Mouse (Mus musculus) lung, postnatal 25 days (tissue): ENCODE measurements around the gene Kif1b.

Experiments used
- DNase-seq: peaks from one replicate; pipeline ENCODE4 v3.0.0; 2022; ENCODE audit warnings: low spot score

Gene Kif1b

DNA sequence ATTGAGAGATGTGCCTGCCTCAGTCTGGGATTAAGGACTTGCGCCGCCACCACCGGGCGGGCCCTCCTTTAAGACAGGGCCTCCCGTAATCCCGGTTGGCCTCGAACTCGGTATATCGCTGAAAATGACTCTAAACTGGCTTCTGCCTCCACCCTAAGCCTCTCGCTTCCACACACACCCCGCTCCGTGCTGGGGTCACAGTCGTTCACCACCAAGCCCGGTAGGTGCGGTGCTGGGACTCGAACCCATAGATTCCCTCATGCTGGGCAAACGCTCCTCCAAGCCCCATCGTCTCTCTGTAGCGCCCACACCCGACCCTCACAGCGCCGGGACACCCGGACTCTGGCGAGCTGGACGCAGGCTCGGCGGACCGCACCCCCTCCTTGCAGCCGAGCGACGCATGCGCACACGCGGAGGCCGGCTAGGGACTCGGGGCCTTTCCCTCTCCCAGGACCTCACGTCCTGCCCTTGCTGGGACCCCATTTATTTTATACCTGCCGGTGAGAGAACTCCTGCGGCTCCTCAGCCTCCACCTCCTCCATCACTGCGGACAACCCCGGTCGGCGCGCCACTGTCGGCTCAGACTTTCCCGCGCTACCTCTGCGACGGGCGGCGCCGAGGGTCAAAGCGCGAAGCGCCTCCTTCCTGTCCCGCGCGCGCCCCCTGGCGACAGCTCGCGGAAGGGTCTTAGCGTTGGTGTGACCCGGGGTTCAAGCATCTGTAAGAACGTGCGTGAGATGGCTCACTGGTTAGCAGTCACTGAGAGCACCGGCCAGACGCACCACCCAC, 170.3 kb downstream of the Kif1b start, which contains the start of gene Cenps:
Gene Cenps (minus strand): TSS at position 648 of the 789 bp plus-strand sequence.
- DNase-seq: peak; percentile 83

- DNase-seq: no peak
Measured at GRCm38 (mm10) chr4:149136116-149136850, 171.2 kb downstream of the Kif1b start.

DNA sequence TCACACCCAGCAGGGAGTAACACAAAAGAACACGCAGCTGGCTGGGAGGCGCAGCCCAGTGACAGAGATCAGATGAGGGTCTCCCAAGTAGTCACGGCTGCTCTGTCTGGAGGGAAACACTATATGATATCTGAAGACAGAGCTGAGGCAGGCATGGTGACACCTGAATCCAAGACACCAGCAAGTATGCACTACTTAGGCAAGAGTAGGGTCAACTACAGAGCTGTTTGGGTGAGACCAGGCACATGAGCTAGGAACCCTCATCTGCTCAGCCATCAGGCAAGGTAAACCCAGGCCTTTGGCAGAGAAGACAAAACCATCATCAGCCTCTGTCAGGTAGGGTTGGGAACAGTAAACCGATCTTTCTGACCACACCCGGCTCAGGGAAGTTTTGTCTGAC, 174.1 kb downstream of the Kif1b start:
- no peak for DNase-seq

DNA sequence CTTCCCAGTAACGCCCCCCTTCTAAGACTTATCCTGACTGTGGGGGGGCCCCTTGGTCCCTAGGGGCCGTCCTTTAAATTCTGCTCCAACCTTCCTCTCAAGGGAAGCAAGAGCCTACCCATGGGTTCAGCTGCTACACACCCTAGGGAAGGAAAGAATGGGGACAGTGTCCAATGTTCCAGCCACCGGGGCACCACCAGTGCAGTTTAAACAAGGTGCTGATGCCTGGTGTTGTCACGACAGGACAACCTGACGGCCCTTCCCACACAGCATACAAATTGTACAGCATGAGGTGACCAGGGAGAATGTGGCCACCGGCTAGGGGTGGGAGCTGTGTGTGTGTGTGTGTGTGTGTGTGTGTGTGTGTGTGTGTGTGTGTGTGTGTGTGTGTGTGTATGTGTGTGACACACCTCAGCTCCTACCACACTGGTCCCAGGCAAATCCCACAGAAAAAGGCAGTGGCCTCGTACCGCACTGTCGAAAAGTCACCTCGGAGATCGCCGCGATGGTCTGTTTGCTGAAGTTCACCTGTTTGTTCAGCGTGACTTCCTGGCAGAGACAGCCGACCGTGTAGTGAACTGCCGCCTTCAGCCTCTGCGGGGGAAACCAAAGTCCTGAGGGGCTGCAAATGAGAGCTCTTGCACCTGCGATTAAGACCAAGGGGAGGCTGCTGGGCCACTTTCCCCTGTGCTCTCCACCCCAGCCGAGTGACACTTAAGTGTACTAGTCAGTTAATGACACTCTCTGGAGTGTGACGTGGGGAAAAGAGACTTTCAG, 175.5 kb downstream of the Kif1b start:
- peak; percentile 17 for DNase-seq

GRCm38 (mm10) chr4:149131021-149131752, 176.3 kb downstream of the Kif1b start:
- no peak for DNase-seq

DNA sequence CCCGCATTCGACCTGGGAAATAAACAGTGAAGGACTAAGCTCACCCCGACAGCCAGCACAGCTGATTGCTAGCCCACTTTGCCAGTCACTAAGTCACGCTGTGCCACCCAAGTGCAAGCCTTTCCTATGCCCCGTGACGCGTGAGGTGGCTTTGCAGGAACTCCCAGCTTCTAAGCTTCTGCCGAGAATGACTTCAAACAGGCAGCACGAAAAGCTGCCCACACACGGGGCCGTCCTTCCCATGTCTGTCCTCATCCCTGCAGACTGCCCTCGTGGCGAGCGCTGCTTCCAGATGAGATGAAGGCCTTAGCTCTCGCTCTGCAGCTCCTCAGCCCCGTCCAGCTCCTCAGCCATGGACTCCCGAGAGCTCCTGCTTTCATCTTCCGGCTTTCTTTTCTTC, 179.0 kb downstream of the Kif1b start:
- DNase-seq: no peak

GRCm38 (mm10) chr4:149126663-149127062, 180.8 kb downstream of the Kif1b start, which contains the start of gene Cort:
Gene Cort (minus strand): TSS chr4:149126763.
- no peak for DNase-seq
